Mouse (Mus musculus) right cerebral cortex, postnatal 10 days (tissue): ENCODE measurements around the gene Ikbip.

ENCODE experiments used
- DNase-seq, 2 experiments: peaks; one replicate each; pipeline ENCODE4 v3.0.0; 2021; ENCODE audit warnings: low spot score in 2 of 2

Ikbip gene

DNA sequence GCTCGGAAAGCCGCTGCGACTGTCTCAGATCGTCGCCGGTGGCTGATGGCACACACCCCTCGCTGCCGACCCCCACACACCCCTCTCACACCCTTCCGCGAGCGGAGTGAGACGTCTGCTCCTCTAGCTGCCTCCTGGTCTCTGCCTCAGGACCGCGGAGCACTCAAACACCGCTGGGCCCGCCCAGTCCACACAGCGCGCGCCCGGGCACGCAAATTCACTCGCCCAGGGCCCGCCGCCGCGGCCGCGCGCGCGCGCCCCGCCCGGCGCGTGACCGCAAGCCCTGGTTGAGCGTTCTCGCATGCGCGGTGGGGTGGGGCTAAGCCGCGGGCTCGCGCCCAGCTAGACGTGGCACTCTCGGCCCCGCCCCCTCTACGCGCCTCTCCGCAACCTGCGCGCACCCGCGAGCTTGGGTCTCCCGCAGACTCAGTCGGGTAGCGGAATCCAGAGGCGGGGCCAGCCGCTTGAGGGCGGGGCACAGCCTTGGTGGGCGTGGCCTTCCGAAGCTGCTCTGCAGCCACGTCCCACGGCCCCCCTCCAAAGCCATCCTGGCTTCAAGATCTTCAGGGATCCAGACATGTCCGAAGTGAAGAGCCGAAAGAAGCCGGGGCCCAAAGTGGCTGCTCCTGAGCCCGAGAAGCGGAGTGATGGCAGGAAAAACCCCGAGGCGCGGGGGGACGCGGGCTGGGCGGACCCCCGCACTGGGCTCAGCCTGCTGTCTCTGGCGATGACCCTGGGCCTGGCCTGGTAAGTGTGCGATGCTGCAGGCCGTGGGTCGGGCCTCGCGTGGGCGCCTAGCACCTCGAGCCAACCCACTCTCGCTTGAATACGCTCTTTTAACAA, at the start of gene Ikbip, which contains the start of gene Apaf1:
Ikbip (plus strand) TSS at position 391 of the 843 bp plus-strand sequence.
Apaf1 (minus strand) TSS at position 221 of the 843 bp plus-strand sequence.
- peak; percentile 99 to 100 for DNase-seq

- DNase-seq = peak; percentile 72 to 84
Observed at GRCm38 (mm10) chr10:91033942-91034341, 48.8 kb upstream of the Ikbip start.

DNA sequence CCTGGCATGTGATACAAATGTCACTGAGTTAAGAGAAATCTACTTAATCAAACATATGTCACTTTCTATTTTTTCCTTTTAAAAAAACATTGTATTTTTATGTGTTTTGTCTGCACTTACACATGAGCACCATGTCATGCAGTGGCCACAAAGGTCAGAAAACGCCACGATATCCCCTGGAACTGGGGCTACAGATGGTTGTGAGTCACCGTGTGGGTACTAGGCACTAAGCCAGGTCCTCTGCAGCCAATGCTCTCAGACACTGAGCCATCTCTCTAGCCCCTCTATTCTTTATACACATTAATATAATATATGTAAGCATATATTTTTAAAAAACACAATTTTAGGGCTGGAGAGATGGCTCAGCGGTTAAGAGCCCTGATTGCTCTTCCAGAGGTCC, 33.0 kb upstream of the Ikbip start:
- no peak for DNase-seq

- DNase-seq = no peak
Observed at GRCm38 (mm10) chr10:91051156-91051555, 31.6 kb upstream of the Ikbip start.

DNA sequence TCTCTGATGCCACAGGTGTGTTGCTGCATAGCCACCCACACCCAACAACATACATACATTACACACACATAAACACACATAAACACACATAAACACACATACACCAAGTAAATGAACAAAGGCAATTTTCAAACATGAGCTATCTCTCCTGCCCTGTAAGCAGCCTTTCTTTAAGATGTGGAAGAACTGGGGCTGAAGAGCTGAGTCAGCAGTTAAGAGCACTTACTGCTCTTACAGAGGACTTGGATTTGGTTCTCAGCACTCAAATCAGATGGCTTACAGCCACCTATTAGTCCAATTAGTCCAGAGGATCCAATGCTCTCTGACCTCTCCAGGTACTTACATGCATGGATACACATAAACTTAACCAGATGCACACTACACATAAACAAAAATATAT, 30.0 kb upstream of the Ikbip start:
- no peak for DNase-seq

- no peak for DNase-seq
Observed at GRCm38 (mm10) chr10:91060742-91061141, 22.0 kb upstream of the Ikbip start.

GRCm38 (mm10) chr10:91062355-91062754, 20.4 kb upstream of the Ikbip start:
- DNase-seq = no peak

DNA sequence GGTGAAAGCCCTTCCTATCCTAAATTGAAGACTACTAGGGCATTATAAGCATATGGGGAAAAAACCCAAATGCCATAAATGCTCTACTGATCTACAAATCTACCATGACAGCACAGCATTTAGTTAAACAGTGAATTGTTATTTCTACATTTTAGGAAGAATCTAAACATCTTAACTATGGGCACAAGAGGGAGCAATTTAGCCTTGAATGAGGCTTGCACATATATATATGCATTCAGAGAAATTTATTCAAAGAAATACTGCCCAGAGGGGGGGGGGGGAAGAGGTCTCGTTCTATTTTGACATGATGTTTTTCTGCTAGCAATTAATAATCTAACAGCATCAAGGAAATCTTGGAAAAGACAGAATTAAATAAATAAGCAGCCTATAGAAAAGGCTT, 11.0 kb upstream of the Ikbip start:
- no peak for DNase-seq

DNA sequence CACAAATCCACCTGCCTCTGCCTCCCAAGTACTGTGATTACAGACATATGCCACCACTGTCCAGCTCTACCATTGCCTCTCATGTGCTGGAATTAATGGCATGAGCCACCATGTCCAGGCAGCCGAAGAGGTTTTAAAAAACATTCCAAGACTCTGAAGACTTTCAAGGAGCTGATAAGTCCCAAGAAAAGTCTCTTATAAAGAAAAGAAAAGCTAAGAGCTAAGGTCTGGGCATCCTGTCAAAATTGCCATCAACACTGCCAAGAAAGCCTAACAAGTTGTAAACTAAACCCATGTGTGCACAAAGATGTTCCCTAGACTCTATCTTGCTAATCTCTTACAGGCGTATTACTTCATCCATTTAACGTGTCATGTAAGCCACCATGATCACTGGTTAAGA, 9.4 kb upstream of the Ikbip start:
- peak; percentile 37 to 41 for DNase-seq

DNA sequence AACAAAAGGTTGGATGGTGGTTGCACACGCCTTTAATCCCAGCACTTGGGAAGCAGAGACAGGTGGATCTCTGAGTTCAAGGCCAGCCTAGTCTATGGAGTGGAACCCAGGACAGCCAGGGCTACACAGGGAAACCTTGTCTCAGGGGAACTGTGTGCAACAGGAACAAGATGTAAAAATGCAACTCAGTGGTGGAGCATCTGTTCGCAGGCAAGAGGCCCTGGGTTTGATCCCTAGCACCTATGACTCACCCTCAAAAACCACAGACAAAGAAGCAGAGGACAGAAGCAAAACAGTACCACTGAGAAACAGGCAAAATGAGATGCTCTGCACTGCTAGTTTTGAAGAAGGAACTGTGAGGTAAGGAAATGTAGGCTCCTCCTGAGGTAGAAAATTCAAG, 6.1 kb upstream of the Ikbip start:
- no peak for DNase-seq

- no peak for DNase-seq
Observed at GRCm38 (mm10) chr10:91080540-91080939, 2.2 kb upstream of the Ikbip start.

- no peak for DNase-seq
Observed at GRCm38 (mm10) chr10:91081959-91082507, 707 bp upstream of the Ikbip start.

- no peak for DNase-seq
Observed at GRCm38 (mm10) chr10:91083393-91083927, 720 bp downstream of the Ikbip start.

GRCm38 (mm10) chr10:91092812-91093211, 10.1 kb downstream of the Ikbip start:
- no peak for DNase-seq

DNA sequence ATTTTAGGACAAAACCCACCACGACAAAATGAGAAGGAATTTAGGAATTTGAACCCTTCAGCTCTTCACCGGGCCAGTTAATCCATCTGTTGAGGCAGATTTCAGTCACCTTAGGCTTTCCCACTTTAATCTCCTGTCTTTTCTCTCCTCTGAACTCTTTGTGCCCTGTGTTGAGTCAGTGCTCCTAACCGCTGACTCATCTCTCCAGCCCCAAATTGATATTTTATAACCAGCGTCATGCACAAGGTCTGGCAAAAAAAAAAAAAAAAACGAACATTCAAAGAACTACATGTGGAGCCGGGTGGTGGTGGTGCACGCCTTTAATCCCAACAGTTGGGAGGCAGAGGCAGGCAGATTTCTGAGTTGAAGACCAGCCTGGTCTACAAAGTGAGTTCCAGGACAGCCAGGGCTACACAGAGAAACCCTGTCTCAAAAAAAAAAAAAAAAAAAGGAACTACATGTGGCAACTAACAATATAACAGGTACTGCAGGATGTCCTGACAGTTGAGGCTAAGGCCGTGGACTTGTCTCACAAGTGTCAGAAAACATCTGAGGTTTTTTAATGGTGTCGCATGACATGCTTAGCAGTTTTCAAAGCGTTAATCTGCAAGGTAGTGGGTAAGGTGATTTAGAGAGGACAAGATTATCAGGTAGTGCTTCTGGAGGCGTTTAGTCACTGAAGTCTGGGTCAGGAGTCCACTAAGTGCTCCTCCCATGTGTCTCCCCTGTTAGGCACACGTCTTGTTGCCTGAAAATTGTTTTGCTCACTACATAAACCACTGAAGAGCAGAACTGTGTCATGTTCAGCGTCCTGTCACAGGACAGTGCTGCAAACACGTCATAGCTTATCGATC, 11.7 kb downstream of the Ikbip start:
- no peak for DNase-seq

DNA sequence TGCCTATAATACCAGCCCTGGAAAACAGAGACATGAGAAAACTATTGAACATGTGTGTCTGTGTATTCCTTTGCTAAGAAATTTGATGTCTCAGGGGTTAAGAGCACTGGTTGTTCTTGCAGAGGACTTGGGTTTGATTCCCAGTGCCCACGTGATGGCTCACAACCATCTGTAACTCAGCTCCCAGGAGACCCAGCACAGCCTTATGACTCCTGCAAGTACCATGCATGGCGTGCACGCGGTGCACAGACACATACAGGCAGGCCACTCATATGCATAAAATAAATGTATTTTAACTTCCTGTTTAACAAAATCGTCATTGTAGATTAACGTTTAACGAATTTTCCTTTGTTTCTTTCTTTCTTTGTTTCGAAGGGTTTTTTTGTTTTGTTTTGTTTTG, 15.3 kb downstream of the Ikbip start:
- DNase-seq = no peak

- no peak for DNase-seq
Observed at GRCm38 (mm10) chr10:91100101-91100500, 17.4 kb downstream of the Ikbip start.

DNA sequence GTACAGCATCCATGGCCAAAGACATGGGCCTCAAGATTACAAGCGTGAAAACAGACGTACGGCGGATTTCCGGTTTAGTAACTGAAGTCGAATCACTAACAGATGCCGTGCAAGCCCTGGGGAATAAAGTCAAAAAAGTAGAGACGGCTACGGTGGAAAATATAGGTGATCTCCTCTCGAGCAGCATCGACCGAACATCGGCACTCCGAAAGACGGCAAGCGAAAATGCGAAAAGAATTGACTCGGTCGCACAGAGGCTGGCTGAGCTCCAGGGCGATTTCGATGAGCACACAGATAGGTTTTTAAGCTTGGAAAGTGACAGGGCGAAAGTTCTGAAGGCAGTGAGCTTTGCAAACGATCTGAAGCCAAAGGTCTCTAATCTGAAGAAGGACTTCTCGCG, 19.2 kb downstream of the Ikbip start:
- no peak for DNase-seq

DNA sequence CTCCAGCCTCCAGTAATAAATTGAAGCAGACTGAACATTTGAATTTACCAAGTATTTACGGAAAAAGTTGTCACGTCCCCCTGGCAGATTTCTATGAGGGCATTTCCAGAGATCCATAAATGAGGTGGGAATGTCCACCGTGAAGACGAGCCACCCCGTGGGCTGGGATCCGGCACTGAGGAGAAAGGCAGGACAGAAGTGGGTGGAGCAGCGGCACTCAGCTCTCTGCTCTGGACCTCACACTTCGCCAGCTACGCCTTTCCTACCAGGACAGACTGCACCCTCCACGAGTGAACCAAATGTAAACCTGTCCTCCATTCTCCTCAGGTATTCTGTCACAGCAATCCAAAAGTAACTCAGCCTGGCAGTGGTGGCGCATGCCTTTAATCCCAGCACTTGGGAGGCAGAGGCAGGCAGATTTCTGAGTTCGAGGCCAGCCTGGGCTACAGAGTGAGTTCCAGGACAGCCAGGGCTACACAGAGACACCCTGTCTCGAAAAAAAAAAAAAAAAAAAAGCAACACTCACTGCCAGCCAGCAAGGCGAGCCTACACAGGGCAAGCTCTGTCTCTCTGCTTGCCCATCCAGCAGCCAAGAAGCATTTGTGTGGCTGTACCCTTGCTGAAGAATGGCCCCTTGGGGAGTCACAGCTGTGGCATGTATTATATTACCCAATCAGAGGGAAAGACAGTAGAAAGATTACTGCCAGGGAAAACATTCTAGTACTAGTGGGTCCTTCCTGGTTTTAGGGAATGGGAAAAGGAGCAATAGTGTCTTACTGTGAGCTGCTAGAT, 20.3 kb downstream of the Ikbip start:
- DNase-seq = no peak

DNA sequence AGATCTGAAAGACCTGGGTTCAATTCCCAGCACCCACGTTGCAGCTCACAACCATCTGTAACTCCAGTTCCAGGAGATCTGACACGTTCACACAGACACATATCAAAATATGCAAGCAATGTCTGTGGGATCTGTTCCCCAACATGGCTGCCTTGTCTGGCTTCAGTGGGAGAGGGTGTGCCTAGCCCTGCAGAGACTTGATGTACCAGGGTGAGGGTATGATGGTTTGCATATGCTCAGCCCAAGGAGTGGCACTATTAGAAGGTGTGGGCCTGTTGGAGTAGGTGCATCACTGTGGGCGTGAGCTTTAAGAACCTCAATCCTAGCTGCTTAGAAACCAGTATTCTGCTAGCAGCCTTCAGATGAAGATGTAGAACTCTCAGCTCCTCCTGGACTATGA, 23.2 kb downstream of the Ikbip start:
- no peak for DNase-seq

DNA sequence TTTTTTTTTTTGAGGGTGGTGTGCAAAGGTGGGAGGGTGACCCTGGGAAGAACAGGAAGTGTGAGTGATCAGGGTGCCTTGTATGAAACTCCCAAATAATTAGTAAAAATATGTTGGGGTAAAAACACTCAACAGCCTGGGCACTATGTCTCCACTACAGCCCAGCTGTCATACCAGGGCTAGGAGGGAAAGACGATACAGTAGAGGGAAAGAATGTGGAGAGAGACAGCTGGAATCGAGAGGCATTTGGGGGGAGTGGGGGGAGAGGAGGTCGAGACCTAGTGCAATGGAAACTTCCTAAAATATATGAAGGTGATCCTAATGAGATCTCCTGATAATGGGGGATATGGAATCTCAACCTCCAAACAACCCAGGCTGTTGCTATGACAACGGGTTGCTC, 27.1 kb downstream of the Ikbip start:
- no peak for DNase-seq
